Mouse (Mus musculus) cerebellum, adult 8-10 months (tissue): ENCODE measurements at regions not wholly inside any gene's neighbourhood (a gene's known extent, or its start where the extent isn't known, plus 50 kb on each side); places are given as distances from the start of the nearest gene placed in this dataset.
"Not testable (repeated sequence)": the region's sequence is repeated elsewhere in the genome, so short reads cannot be mapped to it uniquely, and the experiment has no call there.

ENCODE experiments used
- DNase-seq: peaks from one replicate; pipeline ENCODE4 v3.0.0; 2022

DNA sequence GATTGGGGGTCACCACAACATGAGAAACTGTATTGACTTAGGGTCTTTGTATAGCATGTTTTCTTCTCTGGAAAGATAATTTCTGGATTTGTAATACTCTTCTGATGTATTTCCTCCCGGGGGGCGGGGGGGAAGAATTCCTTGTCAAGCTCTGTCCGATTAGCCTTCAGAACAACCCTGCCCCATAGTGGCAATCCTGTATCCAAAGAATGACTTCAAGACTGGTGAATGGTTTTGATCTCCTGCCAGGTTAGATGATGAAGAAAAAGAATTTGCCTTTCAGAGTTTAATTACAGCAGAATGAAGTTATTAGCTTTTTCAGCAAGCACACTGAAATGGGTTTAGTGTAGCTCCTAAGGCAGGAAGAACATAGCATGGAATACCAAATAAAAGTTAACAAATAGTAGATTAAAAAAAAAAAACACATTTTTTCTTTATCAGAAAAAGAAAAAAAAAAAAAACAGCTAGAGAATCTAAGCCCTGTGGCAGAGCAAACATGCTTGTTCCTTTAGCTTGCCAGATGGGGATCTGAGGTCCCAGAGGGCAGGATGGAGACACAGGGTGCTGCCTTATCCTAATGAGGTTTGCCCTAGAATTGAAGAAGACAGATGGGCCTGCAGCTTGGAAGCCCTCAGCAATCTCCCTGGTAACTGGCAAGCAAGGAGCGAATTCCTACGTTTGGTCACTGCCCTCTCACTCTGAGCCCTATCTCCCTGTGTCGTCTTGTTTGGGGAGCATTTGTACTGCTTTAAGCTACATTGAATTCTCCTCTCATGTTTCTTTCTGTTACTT, 280.9 kb upstream of the Gm9972 start:
- peak; percentile 86 for DNase-seq

DNA sequence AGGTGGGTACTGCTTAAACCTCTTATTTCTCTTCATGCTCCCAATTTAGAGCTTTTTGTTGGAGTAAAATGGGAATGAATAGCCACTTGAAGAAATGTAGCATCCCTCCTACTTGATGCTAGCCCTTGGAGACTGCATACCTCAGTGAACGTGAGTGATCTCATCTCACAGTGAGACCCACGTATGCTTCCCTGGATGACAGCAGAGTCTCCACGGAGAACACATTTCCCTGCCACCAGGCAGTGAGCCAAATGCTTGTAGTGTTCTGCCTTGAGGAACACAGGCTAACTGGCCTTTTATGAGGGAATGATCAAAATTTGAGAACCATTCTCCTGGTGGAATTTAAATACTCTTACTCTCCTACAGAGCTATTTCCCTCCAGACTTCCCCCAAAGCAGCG, 280.1 kb upstream of the Gm9972 start:
- DNase-seq = peak; percentile 90

DNA sequence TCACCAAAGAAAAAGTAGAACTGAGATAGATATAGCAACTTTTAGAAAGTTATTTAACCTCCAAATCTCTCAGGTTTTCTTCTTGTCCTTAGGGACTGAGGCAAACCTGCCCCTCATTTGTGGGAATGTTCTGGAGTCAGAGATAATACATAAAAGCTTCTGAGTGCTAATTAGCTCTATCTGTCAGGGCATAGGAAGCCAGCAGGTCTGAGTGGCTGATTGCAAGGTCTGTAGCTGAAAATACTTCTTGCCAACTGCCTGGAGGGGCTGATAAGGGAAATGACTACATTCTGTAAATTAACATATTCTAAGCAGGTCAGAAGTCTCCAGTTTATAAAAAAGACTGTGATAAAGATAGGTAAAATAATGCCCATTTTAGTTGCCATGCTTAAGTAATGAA, 270.3 kb upstream of the Gm9972 start:
- DNase-seq = no peak

DNA sequence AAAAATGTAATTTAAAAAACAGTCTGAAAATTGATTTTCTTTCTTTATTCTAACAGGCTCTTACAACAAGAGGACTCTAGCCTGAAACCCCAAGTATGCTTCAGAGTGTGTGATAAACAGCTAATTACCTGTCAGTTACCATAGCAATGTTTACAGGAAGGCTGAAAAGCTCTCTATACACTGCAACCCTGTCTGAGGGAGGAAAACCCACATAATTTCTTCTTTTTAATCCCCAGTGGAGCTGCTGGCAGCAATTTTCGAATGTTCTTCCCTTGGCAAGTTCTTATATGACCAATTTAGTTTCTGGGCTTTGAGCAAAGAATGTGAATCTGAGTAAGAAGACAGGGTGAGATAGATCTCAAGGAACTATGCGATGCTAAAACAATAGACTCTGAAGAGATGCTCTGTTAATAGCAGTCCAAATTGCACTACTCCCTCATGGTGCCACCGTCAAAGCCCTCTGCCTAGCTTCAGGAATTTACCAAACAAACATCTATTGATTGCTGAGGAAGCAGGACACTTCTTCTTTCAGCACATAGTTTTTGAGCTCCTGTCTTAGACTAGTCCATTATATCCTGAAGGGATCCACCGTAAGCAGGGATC, 260.4 kb upstream of the Gm9972 start:
- DNase-seq = no peak

DNA sequence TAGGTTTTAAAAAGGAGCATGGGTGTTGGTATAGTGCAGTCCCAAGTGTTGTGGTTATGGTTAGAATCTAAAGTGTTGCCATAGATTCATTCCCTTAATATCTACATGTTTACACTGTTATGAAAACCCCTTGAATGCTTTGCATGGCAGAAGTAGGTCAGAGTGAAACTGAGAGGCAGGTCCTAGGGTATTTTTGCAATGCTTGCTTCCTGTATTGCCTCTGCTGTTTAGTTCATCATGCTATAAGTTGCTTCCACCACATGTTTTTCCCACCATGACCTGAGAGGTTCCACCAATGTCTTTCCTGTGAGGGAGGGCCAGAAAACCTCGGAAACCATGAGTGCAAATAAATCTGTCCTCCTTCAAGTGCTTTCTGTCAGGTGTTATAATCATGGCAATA, 224.1 kb upstream of the Gm9972 start:
- no peak for DNase-seq

DNA sequence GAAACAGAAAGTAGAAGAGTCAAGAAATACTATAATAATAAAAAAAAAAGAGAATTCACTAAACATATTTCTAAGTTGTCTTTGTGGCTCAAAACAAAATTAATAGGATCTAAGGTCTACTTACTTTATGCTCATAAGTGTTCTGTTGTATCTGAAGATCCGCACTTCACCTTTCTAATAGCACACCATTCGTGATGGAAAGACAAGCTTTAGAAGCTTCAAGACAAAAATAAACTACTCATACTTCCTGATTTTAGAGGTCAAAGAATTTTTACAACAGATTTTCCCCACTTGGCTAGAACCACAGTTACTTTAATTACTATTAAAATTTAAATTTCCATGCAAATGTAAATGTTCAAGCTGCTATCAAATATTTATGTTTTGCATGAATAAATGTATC, 219.8 kb upstream of the Gm9972 start:
- no peak for DNase-seq

DNA sequence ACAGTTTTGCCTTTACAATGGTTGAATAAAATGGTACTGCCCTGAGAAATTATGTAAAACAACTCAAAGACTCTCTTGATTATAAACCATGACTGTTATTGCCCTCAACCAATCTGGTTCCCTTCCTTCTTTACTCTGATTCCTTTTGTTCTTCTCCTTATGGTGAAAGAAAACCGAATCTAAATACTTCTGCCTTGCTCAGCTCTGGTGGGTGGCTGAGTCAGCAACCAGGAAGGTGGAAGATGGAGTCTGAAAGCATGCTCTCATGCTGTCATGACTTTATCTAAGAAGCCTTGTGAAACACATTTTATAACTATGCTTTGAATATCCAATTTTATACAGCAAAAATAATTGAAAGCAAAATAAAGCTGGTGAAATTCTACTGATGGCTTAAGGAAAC, 212.7 kb upstream of the Gm9972 start:
- no peak for DNase-seq

DNA sequence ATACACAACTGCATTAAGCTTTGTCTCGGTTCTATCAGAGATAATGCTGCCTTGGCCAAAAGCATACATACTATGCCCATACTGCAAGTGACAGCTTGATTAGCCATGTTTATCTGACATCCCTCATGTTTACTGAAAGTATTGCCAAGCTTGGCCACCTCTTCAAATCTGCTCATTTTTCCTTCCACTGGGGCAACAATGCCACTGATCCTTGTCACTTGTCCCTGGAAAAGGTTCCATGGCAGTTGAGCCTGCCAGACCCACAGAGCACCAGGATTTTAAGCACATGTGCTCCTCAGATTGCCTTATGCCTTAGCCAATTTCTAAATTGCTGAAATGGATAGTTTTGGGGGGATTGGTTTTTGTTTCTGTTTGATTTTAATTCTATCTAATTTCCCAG, 189.8 kb upstream of the Gm9972 start:
- DNase-seq = peak; percentile 42

DNA sequence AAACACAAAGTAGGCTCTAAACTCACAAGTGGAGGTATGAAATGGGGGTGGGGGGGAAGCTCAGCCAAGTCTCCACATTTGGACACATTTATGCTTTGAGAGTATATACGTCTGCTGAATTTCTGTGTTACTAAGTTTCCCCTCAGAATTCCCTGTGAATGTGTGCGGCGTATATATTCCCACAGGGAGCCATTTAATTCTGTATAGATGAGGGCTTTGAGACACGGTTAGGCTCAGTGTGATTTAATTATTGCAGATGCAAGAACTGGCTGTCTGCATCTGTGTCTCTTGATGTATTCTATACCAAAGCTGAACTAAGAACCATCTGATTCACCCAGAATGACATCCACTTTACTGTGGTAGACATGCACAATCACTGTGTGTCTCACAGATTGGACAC, 181.1 kb upstream of the Gm9972 start:
- no peak for DNase-seq

DNA sequence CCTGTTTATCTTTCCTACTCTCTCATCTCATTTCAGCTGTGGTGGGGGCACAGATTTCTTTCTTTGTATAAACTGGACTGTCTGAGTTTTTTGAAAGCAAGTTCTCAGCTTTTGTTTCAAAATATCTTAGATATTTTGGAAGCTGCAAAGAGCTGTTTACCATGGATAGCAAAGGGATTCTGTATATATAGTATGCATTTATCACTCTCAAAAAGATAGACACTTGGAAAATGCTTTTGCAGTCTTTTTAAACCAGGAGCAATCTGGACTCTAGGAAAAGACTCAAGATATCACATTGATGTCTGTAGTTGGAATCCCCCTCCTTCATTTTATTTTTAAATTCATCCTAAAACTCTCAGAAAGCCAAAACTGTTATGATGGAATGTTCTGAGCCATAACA, 177.9 kb upstream of the Gm9972 start:
- DNase-seq = no peak

DNA sequence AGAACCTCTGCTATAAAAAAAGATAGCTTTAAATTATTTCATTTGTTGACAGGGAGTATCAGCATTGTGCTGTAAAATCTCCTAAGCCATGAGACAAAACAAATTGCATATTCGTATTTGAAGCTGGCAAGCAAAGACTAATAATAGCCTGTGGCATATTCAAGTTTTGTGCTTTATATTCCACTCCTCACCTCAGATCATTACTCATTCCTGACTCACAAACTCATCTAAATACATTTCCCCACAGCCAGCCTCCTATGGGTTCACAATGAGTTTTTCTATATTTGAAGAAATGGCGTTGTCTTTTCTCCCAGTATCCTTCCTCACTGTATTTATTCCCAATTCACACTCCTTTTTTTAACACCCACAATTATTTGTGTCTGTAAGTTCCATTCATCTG, 161.5 kb upstream of the Gm9972 start:
- DNase-seq = no peak

DNA sequence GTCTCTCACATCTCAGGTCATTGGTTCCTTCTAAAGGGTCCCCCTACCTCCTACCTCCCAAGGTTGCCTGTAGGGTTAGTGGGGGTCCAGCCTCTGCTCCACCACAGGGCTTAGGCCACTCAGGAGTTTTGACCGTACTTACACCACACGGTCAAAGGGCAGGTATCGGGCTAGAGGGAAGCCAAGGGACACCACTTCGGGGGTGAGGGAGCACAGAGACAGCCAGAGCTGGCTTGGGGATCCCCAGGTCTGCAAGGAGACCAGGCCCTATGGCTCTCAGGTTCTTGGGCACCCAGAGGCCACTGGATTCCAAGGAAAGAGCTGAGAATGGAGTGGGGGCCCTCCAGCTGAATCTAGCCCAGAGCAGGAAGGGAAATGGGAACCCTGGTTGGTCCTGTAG, 135.5 kb upstream of the Gm9972 start:
- DNase-seq = no peak

DNA sequence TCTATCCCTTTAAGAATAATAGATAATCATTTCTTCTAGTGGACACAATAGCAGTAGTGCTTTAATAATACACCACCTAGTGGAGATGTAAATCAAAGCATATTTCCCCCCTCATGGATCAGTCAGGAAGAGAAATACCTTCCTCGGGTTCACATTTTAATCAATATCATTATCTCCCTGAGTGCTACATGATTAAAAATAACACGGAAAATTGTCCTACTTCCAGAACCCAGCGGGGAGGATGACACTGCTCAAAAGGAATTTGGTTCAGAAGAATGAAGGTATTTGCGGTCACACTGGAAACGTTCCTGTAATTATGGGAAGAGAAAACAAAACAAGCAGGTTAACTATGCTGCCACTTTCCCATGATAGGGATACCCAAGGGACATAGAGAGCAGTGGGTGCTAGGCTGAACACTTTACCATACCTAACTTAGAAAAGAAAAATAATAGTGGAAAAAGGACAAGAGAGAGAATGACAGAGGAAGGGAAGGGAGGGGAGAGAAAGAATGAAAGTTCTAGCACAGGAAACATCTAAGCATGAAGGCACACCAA, 132.0 kb upstream of the Gm9972 start:
- DNase-seq = peak; percentile 74

DNA sequence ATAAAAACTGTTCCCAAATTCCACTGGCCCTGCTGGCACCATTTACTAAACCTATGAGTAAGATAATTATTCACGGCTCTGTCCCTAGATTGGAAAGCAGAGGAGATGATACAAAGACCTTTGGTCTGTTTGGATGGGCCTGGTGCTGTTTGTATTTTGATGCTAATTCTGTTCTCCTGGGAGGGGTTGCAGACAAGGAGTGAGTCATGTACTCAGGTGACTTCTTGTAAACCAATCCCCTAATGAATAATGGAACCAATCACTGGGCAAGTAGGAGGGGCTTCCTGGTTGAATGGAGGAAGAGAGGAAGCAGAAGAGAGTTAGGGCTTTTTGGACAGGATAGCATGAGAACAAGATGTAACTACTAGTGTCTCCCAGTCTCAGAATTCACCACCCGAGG, 130.0 kb upstream of the Gm9972 start:
- DNase-seq = no peak

DNA sequence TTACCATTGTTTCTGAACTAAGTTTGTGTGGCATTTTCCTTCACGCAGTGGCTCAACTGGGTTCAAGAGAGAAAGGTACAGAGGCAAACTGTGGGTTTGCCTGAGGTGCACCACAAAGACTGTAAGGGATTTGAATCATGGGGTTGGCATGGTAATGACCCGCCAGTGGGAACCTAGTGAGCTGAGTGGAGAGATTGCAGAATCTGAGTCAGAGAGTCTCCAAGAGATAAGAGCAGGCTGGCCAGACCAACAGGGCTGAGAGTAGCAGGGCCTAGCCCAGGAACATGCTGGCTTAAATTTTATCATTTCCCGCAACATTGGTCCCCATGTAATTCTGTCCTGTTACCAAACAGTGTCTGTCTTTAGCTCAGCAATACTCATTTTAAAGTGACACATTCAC, 129.5 kb upstream of the Gm9972 start:
- DNase-seq = no peak

DNA sequence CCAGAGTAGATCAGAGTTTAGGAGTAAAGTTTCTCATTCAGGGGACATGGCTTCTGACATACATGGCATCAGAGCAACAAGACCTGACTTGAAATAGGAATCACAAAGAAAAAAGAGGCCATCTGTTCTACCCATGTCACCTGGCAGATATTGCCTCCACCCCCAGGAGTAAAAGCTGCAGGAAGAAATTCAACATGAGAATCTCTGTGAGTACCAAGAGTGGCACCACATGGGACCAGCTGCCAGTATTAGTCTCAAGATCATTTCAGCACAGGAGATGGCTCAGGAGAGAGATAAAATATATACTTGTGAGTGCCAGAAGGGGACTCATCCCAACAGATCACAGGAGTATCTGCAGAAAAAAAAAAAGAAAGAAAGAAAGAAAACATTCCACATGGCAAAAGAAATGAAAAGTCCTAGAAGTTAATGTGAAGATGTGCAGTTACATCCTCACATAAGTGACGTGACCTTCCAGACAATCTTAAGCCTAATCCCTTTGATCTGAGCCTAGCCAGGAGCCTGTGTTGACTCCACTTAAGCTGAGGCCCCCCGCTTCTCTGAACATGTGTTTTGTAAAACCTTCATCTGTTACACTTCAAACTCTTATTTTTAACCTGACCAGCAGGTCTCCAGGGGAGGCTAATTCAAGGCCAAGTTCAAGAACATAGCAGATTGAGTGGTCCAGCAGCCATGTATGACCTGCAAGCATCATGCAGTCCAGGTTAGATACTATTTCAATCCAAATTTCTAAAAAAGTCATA, 118.9 kb upstream of the Gm9972 start:
- peak; percentile 71 for DNase-seq

DNA sequence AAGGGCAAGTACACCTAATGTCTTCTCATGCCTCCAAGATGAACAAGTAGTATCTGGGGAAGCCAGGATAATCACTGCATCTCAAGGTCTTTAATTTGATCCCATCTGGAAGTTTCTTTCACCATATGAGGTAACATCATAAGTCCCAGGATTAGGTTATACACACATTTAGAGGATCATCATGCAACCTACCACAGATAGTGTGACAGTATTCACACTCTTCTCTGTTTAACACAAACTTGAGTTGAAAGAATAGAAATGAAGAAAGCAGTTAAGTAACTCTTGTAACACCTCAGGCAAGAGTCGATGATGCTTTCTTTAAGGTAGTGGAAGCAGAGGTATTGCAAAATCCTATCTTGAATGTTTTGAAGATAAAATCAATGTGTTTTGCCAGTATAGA, 116.3 kb upstream of the Gm9972 start:
- DNase-seq = no peak

DNA sequence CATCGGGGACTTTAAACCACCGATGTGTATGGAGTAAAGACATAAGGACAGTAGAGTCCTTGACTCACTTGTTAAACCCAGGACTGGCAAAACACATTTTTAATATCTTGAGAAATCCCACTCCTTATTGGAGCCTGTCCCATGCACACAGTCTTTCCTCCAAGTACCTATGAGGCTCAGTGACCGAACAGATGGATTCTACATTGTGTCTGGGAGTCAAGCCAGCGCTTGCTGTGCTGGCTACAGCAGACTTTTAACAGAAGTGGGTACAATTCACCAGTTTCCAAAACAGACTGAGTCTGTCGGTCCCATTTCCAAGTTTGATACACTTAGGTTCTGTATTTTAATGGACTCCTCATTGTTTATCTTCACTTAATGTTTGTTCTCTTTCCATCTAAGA, 108.4 kb upstream of the Gm9972 start:
- peak; percentile 91 for DNase-seq

DNA sequence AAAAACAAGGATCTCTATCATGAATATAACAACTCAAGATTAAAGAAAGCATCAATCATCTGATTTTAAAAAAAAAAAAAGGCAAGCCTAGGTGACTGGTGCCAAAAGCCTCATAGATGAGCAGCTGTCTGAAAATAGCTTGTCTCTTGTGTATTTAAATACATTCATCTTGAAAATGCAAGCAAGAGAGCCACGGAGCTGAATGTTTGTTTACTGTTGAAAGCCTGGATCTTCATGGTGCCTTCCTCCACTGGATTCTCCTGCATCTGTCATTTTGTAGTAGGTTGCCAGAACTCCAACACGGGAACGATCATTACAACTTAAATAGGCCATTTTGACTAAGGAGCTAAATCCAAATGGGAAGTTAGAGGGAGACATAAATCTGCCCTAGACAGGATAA, 106.6 kb upstream of the Gm9972 start:
- DNase-seq = no peak

DNA sequence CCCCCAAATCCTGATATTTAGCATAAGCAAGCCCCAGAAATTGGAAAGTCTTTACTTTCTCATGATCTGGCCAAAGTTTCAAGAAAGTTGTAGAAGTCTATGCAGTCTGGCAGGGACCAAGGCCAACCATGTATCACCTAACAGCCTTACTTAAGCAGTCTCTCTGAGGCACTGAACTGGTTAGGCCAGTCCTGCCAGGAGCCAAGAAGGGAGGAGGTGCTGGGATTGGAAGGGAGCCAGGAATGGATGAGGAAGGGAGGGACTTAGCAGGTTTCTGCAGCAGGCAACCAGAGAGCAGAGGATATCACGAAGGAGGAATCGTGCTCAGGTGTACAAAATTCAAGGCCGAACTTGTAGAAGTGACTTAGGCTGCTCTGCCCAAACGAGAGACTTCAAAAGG, 96.3 kb upstream of the Gm9972 start:
- DNase-seq = not testable (repeated sequence)

DNA sequence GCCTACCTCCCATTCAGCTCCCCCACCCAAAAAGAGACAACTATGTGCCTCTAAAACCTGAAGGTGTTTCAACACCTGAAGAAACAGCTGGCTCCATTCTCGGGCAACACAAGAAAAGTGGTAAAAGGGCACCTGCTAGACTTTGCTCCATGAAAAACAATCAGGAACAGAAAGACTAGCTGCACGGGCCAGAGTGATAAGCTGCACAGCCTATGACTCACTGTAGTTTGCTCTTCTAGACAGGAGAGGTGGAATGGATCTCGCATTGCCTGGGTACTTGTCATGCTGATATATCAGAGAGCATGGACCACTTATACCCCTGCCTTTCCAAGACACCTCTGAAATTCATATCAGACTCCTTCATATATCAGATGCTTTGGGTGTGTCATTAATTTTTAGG, 94.0 kb upstream of the Gm9972 start:
- DNase-seq = no peak

DNA sequence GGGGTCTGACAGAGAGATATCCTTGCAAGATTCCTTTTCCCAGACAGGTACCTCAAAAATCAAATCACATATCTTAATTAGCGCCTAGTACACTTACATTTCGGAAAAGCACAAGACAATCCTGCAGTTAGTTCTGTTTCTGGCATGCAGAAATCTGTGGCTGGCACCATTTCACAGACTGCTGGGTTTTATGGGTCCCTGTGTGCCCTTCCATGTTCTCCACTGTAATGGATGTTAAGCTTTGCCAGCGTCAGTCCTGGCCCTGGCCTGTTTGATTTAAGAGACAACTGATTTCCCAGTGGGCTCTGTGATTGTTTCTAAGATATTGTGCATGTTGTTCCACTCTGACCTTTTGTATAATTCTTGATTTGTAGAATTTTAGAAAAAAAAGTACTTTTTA, 93.3 kb upstream of the Gm9972 start:
- no peak for DNase-seq

DNA sequence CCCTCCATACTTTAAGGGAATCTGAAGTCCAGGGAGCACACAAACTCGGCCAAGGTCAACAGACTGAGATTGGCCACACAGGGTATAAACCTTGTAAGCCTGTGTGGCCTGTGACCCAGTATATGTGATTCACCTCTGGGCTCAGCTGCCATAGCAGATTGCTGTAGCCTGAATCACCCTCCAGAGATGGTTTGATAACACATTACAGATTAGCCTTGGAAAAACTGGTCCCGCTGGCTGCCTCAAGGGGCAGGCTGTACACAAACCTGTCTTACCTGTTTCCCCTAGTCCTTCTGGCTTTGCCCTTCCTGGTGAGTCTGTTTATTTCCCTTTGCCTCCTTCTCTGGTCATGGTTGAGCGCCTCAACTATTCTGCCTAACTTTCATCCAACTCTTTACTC, 91.0 kb upstream of the Gm9972 start:
- no peak for DNase-seq

DNA sequence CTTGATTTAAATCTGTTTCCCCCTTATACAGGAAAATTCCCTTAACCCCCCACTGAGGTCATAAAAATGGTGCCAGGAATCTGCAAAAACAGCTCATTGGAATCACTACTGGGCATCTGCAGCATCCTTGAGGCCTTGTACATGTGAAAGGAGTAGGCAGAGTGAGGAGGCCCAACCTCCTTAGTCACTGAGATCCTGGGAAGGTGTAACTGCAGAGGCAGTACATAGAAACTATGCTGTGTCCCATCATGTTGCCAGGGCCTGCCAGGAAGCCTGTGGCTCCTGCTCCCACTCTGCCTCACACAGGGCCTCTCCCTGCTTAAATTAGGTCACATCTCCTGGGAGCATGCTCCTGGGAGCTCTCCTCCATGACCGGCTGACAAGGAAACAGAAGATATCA, 85.7 kb upstream of the Gm9972 start:
- DNase-seq = no peak
